Mouse (Mus musculus) embryonic fibroblast, embryonic 13.5 days (primary cell): ENCODE data around the gene Espl1.

Experiments used
- CTCF ChIP-seq: IDR thresholded peaks from 2 replicates; pipeline ENCODE4 v1.5.1; 2011; ENCODE audit warnings: mild to moderate bottlenecking, control low read depth, low read length, moderate library complexity, borderline replicate concordance; ENCODE audit not compliant: insufficient read depth
- POLR2A ChIP-seq: IDR thresholded peaks from 2 replicates; pipeline ENCODE4 v1.6.1; 2011; ENCODE audit warnings: low read depth, mild to moderate bottlenecking, control low read depth, low read length, moderate library complexity

DNA sequence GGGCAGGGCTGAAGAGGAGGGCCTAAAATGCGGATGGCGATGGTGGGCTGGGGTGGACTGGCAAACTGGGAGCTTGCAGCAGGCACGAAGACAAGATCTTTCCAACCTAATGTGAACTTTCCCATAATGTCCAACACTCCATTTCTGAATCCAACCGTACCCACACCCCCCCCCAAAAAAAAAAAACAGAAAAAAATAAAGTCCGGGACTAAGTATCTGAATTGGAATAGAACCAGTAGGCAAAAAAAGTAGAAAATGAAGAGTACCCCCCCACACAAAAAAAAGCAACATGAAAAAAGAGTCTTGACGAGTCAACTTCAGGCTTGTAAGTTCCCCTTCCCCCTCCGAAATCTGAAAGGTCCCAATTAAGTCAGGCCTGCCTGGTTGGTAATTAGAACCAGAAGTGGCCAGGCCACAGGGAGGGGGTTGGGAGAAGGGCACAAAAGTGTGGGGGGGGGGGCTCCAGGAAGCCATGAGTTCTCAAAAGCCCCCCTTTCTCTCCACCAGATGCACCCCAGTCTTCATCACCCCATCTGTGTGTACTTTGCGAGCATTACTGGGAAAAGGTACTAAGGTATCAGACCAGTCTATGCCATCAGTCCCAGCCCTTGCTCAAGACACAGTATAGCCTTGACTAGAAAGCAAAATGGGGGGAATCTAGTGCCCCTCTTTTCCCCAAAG is 47.8 kb upstream of the Espl1 start:
- no peak for TF ChIP-seq CTCF
- peak; percentile 44; the same call in 1 of the 2 replicates for TF ChIP-seq POLR2A
